Mouse (Mus musculus) left cerebral cortex, postnatal 10 days (tissue): ENCODE data around the gene Yeats2. TPM values are rescaled to one million over a fixed set of nuclear protein-coding genes. Genes with fewer than 3 reads are reported as not detected.

Experiments
- DNase-seq, 2 experiments: peaks; one replicate each; pipeline ENCODE4 v3.0.0; 2021 to 2022; ENCODE audit warnings: low spot score in 2 of 2, mixed read lengths in 1 of 2; ENCODE audit errors: extremely low spot score in 1 of 2
- intact Hi-C: fragments of 180-260 bp; cut with DNase I; formaldehyde crosslinking; loops from one replicate; pipeline ENCODE4 v1.15.1; 2025
- total RNA-seq, 2 experiments: library from RNA; stranded (reverse); gene quantifications; 2 replicates each; pipeline ENCODE4 v1.2.3; 2021

Yeats2 gene
- total RNA-seq, 2 experiments from 2014 or later = 44.2 to 47.2 TPM

- intact Hi-C loops = no loop called here
- DNase-seq = no peak
These were observed 107.7 kb downstream of the Yeats2 start for GRCm38 (mm10) chr16:20248442-20249174.

- intact Hi-C loops = no loop called here
These were observed 117.1 kb downstream of the Yeats2 start for GRCm38 (mm10) chr16:20257926-20258325.

GRCm38 (mm10) chr16:20265089-20265488 lies 124.2 kb downstream of the Yeats2 start:
- DNase-seq = no peak
- intact Hi-C loops = no loop called here

More at GRCm38 (mm10) chr16:20257926-20258325, 117.1 kb downstream of the Yeats2 start:
- DNase-seq = no peak

- no peak for DNase-seq
- intact Hi-C loops = no loop called here
These were observed 130.5 kb downstream of the Yeats2 start for GRCm38 (mm10) chr16:20271339-20271738.

- intact Hi-C loops = no loop called here
These were observed 132.1 kb downstream of the Yeats2 start for GRCm38 (mm10) chr16:20272994-20273393.

GRCm38 (mm10) chr16:20279395-20279794 lies 138.5 kb downstream of the Yeats2 start:
- intact Hi-C loops = loop anchor here (5.0 kb wide), 1 partner anchor 37 kb away; the partner anchor contains the start of gene Map6d1
- DNase-seq = no peak

More at GRCm38 (mm10) chr16:20272994-20273393, 132.1 kb downstream of the Yeats2 start:
- no peak for DNase-seq

GRCm38 (mm10) chr16:20280238-20280637 lies 139.4 kb downstream of the Yeats2 start:
- DNase-seq = no peak
- intact Hi-C loops = no loop called here

Other genes with a start within 250 kb of the Yeats2 start
- gene Klhl6, start 158.0 kb upstream of the Yeats2 start, total RNA-seq = 1 to 10 TPM; 2.5 to 3.0 TPM
- 10 to 100 TPM; 76.6 to 76.8 TPM for gene Klhl24, start 43.5 kb upstream of the Yeats2 start, total RNA-seq
- gene Map6d1, start 100.3 kb downstream of the Yeats2 start, total RNA-seq = 10 to 100 TPM; 27.3 to 29.2 TPM
- gene Parl, start 161.3 kb downstream of the Yeats2 start, total RNA-seq = 10 to 100 TPM; 62.8 to 65.7 TPM
- not detected for gene Cyp2ab1, start 184.3 kb downstream of the Yeats2 start, total RNA-seq